Mouse (Mus musculus) brain, embryonic 14.5 days (tissue): ENCODE measurements around the gene Odf2l.

Experiments
- CTCF ChIP-seq: fragments of 200-500 bp; IDR thresholded peaks from 2 replicates; pipeline ENCODE4 v1.5.1; 2012; ENCODE audit warnings: inconsistent platforms, mild to moderate bottlenecking, moderate library complexity, borderline replicate concordance; ENCODE audit not compliant: insufficient read depth, insufficient read length; ENCODE audit errors: extremely low read depth
- POLR2A ChIP-seq: fragments of 200-500 bp; IDR thresholded peaks from 2 replicates; pipeline ENCODE4 v1.6.1; 2012; ENCODE audit warnings: mild to moderate bottlenecking, inconsistent platforms, borderline replicate concordance; ENCODE audit not compliant: poor library complexity, insufficient read depth, insufficient read length, severe bottlenecking; ENCODE audit errors: extremely low read depth

DNA sequence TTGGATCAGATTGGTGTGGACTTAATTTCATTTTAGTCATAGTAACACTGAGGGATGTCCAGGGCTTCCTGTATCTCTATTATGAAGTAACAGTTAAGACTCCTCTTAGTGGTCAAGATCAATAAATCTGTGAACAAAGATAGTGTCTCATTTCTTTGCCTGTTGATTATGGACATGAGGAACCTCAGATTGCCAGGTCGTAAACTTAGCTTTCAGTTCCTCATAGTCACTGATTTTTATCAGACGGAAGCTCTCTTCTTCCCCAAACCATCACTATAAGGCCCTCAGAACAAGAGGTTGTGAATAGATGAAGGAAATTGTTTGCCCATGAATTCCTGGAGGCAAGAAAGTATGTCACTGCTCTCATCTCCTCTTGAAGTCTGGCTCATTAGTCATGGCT lies 73.6 kb downstream of the Odf2l start:
- TF ChIP-seq CTCF (no peak), POLR2A (no peak)
